Mouse (Mus musculus) Patski (cell line): ENCODE measurements around the gene Opa3. TPM values are rescaled to one million over a fixed set of nuclear protein-coding genes. Genes with fewer than 3 reads are reported as not detected.

Source experiments
- ATAC-seq: fragments of 100-300 bp; one replicate; pipeline ENCODE4 v1.8.0; 2021
- CTCF ChIA-PET: fragments of 350-600 bp; sonication (Branson Sonifier 250); formaldehyde crosslinking; loops from one replicate; lab custom pipeline; 2022; ENCODE audit warnings: inconsistent platforms; lab: Charles Lee
- POLR2A ChIA-PET: fragments of 350-600 bp; sonication (Branson Sonifier 250); formaldehyde crosslinking; loops from one replicate; lab custom pipeline; 2022; ENCODE audit warnings: antibody characterized with exemption, inconsistent platforms; lab: Charles Lee
- DNase-seq: peaks from one replicate; pipeline ENCODE4 v3.0.0-alpha.2; 2011; ENCODE audit warnings: low read depth, low spot score
- H3K27me3 ChIP-seq: fragments of 371-371 bp; one replicate; pipeline ENCODE4 v1.5.1; 2021
- CTCF ChIP-seq: fragments of 100-300 bp; IDR thresholded peaks from one replicate; pipeline ENCODE4 v1.5.1; 2021
- in situ Hi-C: fragments of 300-500 bp; cut with MboI; formaldehyde crosslinking; loops from 3 replicates; pipeline ENCODE4 v1.11.1; 2018; ENCODE audit warnings: low pct_unique_long_range_greater_than_20kb, mixed read lengths
- polyA plus RNA-seq: library from polyadenylated mRNA; unstranded; gene quantifications from one replicate; pipeline ENCODE4 v1.2.3, GENCODE M21; 2021

Gene Opa3
- polyA plus RNA-seq, 1 experiment from 2014 or later, result 39.2 TPM

GRCm38 (mm10) chr7:19213385-19213784 lies 14.7 kb upstream of the Opa3 start:
- H3K27me3 ChIP-seq, result no peaks in the 10 kb centered on the region
- ChIA-PET POLR2A (no interaction called here), CTCF (no interaction called here)
- no peak for TF ChIP-seq CTCF
- DNase-seq (no peak), ATAC-seq (no peak)
- in situ Hi-C loops, result no loop called here

GRCm38 (mm10) chr7:19214369-19214768 lies 13.8 kb upstream of the Opa3 start:
- ChIA-PET CTCF (no interaction called here), POLR2A (no interaction called here)
- no peak for ATAC-seq
- no peak for TF ChIP-seq CTCF
- in situ Hi-C loops, result no loop called here
- DNase-seq, result no peak
- H3K27me3 ChIP-seq, result no peaks in the 10 kb centered on the region

GRCm38 (mm10) chr7:19214940-19215339 lies 13.2 kb upstream of the Opa3 start:
- in situ Hi-C loops, result no loop called here
- DNase-seq (no peak), ATAC-seq (no peak)
- TF ChIP-seq CTCF, result no peak
- ChIA-PET POLR2A (interaction anchor here (1.1 kb wide), 1 partner anchor 11 kb away, joined by 3 read pairs; no protein-coding TSS in a partner anchor), CTCF (no interaction called here)
- H3K27me3 ChIP-seq, result no peaks in the 10 kb centered on the region

GRCm38 (mm10) chr7:19217492-19217891 lies 10.6 kb upstream of the Opa3 start:
- CTCF ChIA-PET, result interaction anchor here (1.1 to 1.4 kb wide), 2 partner anchors 22 to 39 kb away, joined by 3 read pairs; no protein-coding TSS in a partner anchor
- DNase-seq (no peak), ATAC-seq (no peak)
- no peak for TF ChIP-seq CTCF
- in situ Hi-C loops, result no loop called here
- POLR2A ChIA-PET, result no interaction called here
- no peaks in the 10 kb centered on the region for H3K27me3 ChIP-seq

GRCm38 (mm10) chr7:19217944-19218343 lies 10.2 kb upstream of the Opa3 start:
- no peaks in the 10 kb centered on the region for H3K27me3 ChIP-seq
- DNase-seq, result no peak
- no peak for ATAC-seq
- CTCF ChIA-PET, result interaction anchor here (1.1 to 1.4 kb wide), 2 partner anchors 21 to 39 kb away, joined by 3 read pairs; no protein-coding TSS in a partner anchor
- POLR2A ChIA-PET, result no interaction called here
- TF ChIP-seq CTCF, result no peak
- in situ Hi-C loops, result no loop called here

- no peak for ATAC-seq
- POLR2A ChIA-PET, result no interaction called here
- in situ Hi-C loops, result no loop called here
Observed at GRCm38 (mm10) chr7:19220061-19220460, 8.1 kb upstream of the Opa3 start.

GRCm38 (mm10) chr7:19222189-19222588 lies 5.9 kb upstream of the Opa3 start:
- ChIA-PET CTCF (no interaction called here), POLR2A (no interaction called here)
- no peaks in the 10 kb centered on the region for H3K27me3 ChIP-seq
- in situ Hi-C loops, result no loop called here
- DNase-seq (no peak), ATAC-seq (no peak)
- no peak for TF ChIP-seq CTCF

More at GRCm38 (mm10) chr7:19220061-19220460, 8.1 kb upstream of the Opa3 start:
- CTCF ChIA-PET, result interaction anchor here (1.0 to 1.3 kb wide), 2 partner anchors 10 to 121 kb away, joined by 3 to 4 read pairs; no protein-coding TSS in a partner anchor
- DNase-seq, result no peak
- no peak for TF ChIP-seq CTCF
- no peaks in the 10 kb centered on the region for H3K27me3 ChIP-seq

- in situ Hi-C loops, result no loop called here
- H3K27me3 ChIP-seq, result no peaks in the 10 kb centered on the region
- TF ChIP-seq CTCF, result no peak
- CTCF ChIA-PET, result no interaction called here
- no peak for ATAC-seq
- POLR2A ChIA-PET, result no interaction called here
- no peak for DNase-seq
Observed at GRCm38 (mm10) chr7:19222875-19223274, 5.3 kb upstream of the Opa3 start.

- TF ChIP-seq CTCF, result no peak
- H3K27me3 ChIP-seq, result no peaks in the 10 kb centered on the region
- ATAC-seq (no peak), DNase-seq (no peak)
- in situ Hi-C loops, result no loop called here
- POLR2A ChIA-PET, result no interaction called here
- CTCF ChIA-PET, result no interaction called here
Observed at GRCm38 (mm10) chr7:19224933-19225332, 3.2 kb upstream of the Opa3 start.

GRCm38 (mm10) chr7:19226817-19227797 lies 1.0 kb upstream of the Opa3 start:
- POLR2A ChIA-PET, result no interaction called here
- in situ Hi-C loops, result no loop called here
- TF ChIP-seq CTCF, result no peak
- no peaks in the 10 kb centered on the region for H3K27me3 ChIP-seq
- CTCF ChIA-PET, result interaction anchor here (0.6 to 2.0 kb wide), 3 partner anchors 29 to 115 kb away, joined by 4 read pairs; no protein-coding TSS in a partner anchor
- DNase-seq (no peak), ATAC-seq (no peak)

GRCm38 (mm10) chr7:19228793-19229148 lies 637 bp downstream of the Opa3 start:
- no peak for TF ChIP-seq CTCF
- no peaks in the 10 kb centered on the region for H3K27me3 ChIP-seq
- ChIA-PET POLR2A (interaction anchor here (0.8 kb wide), 1 partner anchor 114 kb away, joined by 3 read pairs; no protein-coding TSS in a partner anchor), CTCF (interaction anchor here (1.0 to 2.4 kb wide), 6 partner anchors 11 to 52 kb away, joined by 3 to 11 read pairs (median 4); no protein-coding TSS in a partner anchor)
- no peak for DNase-seq
- no peak for ATAC-seq
- in situ Hi-C loops, result no loop called here
